Mouse (Mus musculus): ENCODE measurements at regions not wholly inside any gene's neighbourhood (a gene's known extent, or its start where the extent isn't known, plus 50 kb on each side); places are given as distances from the start of the nearest gene placed in this dataset.

GRCm38 (mm10) chr2:10825278-10826133 is 346.4 kb upstream of the Prkcq start:
- no peak for ATAC-seq (ENCODE audit: insufficient number of reproducible peaks, insufficient read depth, low FRiP score, low read depth)
- Histone ChIP-seq H3K4me3 (ENCODE audit: control insufficient read depth in 1 of 2, insufficient read depth in 1 of 2, low read depth in 1 of 2, low read length in 2 of 2) (peak overlapping the region; percentile 50 to 55), H3K27me3 (ENCODE audit: control insufficient read depth, insufficient read depth, low read length) (peaks cover 5% of the 10 kb centered on the region), H3K9me3 (ENCODE audit: control insufficient read depth, low read length) (no peaks in the 10 kb centered on the region), H3K4me2 (ENCODE audit: low read length) (peak overlapping the region; percentile 69), H3K36me3 (ENCODE audit: control insufficient read depth, insufficient read depth, low read length) (no peaks in the 10 kb centered on the region), H3K4me1 (ENCODE audit: control insufficient read depth in 2 of 2, insufficient read depth in 2 of 2, low read length in 2 of 2) (no peaks in the 10 kb centered on the region), H3K9ac (ENCODE audit: low read length) (peak overlapping the region; percentile 76), H3K27ac (replicated peaks in 1 of 2; ENCODE audit: control insufficient read depth in 1 of 2, insufficient read depth in 1 of 2, low read depth in 2 of 2, low read length in 2 of 2) (no peak overlapping the region)
- 30% methylated on average over 29 of the region's 29 CpGs for WGBS

- Histone ChIP-seq H3K27me3 (ENCODE audit: control insufficient read depth, insufficient read depth, low read length) (peaks cover 5% of the 10 kb centered on the region), H3K4me1 (ENCODE audit: control insufficient read depth in 2 of 2, insufficient read depth in 2 of 2, low read length in 2 of 2) (no peaks in the 10 kb centered on the region), H3K4me3 (ENCODE audit: control insufficient read depth in 1 of 2, insufficient read depth in 1 of 2, low read depth in 1 of 2, low read length in 2 of 2) (peak overlapping the region in 1 of 2 experiments; percentile 50; a peak in 2 of 4 replicates), H3K4me2 (ENCODE audit: low read length) (peak overlapping the region; percentile 69), H3K9ac (ENCODE audit: low read length) (peak overlapping the region; percentile 76; the same call in 1 of the 2 replicates), H3K36me3 (ENCODE audit: control insufficient read depth, insufficient read depth, low read length) (no peaks in the 10 kb centered on the region), H3K9me3 (ENCODE audit: control insufficient read depth, low read length) (no peaks in the 10 kb centered on the region), H3K27ac (replicated peaks in 1 of 2; ENCODE audit: control insufficient read depth in 1 of 2, insufficient read depth in 1 of 2, low read depth in 2 of 2, low read length in 2 of 2) (no peak overlapping the region)
- WGBS = 78% methylated on average over 10 of the region's 10 CpGs
- no peak for ATAC-seq (ENCODE audit: insufficient number of reproducible peaks, insufficient read depth, low FRiP score, low read depth)
Observed at GRCm38 (mm10) chr2:10826134-10826767, 345.7 kb upstream of the Prkcq start.

GRCm38 (mm10) chr2:10839976-10840375 is 331.9 kb upstream of the Prkcq start:
- Histone ChIP-seq H3K9me3 (ENCODE audit: control insufficient read depth, low read length) (peaks cover 11% of the 10 kb centered on the region; the same call in 1 of the 2 replicates), H3K9ac (ENCODE audit: low read length) (no peak overlapping the region), H3K4me1 (ENCODE audit: control insufficient read depth in 2 of 2, insufficient read depth in 2 of 2, low read length in 2 of 2) (no peaks in the 10 kb centered on the region), H3K36me3 (ENCODE audit: control insufficient read depth, insufficient read depth, low read length) (no peaks in the 10 kb centered on the region), H3K27ac (replicated peaks in 1 of 2; ENCODE audit: control insufficient read depth in 1 of 2, insufficient read depth in 1 of 2, low read depth in 2 of 2, low read length in 2 of 2) (no peak overlapping the region), H3K27me3 (ENCODE audit: control insufficient read depth, insufficient read depth, low read length) (no peaks in the 10 kb centered on the region), H3K4me2 (ENCODE audit: low read length) (no peak overlapping the region), H3K4me3 (ENCODE audit: control insufficient read depth in 1 of 2, insufficient read depth in 1 of 2, low read depth in 1 of 2, low read length in 2 of 2) (no peak overlapping the region)
- WGBS = 71% methylated on average over 5 of the region's 5 CpGs
- no peak for ATAC-seq (ENCODE audit: insufficient number of reproducible peaks, insufficient read depth, low FRiP score, low read depth)

GRCm38 (mm10) chr2:10861654-10862292 is 310.1 kb upstream of the Prkcq start:
- 80% methylated on average over 8 of the region's 8 CpGs for WGBS
- no peaks in the 10 kb centered on the region for H3K27me3 ChIP-seq (ENCODE audit: control insufficient read depth, insufficient read depth, low read length)
- H3K4me3 ChIP-seq (ENCODE audit: control insufficient read depth in 1 of 2, insufficient read depth in 1 of 2, low read depth in 1 of 2, low read length in 2 of 2) = no peak overlapping the region
- no peaks in the 10 kb centered on the region for H3K4me1 ChIP-seq (ENCODE audit: control insufficient read depth in 2 of 2, insufficient read depth in 2 of 2, low read length in 2 of 2)
- H3K9ac ChIP-seq (ENCODE audit: low read length) = no peak overlapping the region
- ATAC-seq (ENCODE audit: insufficient number of reproducible peaks, insufficient read depth, low FRiP score, low read depth) = no peak
- no peaks in the 10 kb centered on the region for H3K9me3 ChIP-seq (ENCODE audit: control insufficient read depth, low read length)
- H3K36me3 ChIP-seq (ENCODE audit: control insufficient read depth, insufficient read depth, low read length) = no peaks in the 10 kb centered on the region
- no peak overlapping the region for H3K27ac ChIP-seq (replicated peaks in 1 of 2; ENCODE audit: control insufficient read depth in 1 of 2, insufficient read depth in 1 of 2, low read depth in 2 of 2, low read length in 2 of 2)
- no peak overlapping the region for H3K4me2 ChIP-seq (ENCODE audit: low read length)

- Histone ChIP-seq H3K27me3 (ENCODE audit: control insufficient read depth, insufficient read depth, low read length) (no peaks in the 10 kb centered on the region), H3K9me3 (ENCODE audit: control insufficient read depth, low read length) (no peaks in the 10 kb centered on the region), H3K4me2 (ENCODE audit: low read length) (no peak overlapping the region), H3K36me3 (ENCODE audit: control insufficient read depth, insufficient read depth, low read length) (no peaks in the 10 kb centered on the region), H3K9ac (ENCODE audit: low read length) (no peak overlapping the region), H3K4me1 (ENCODE audit: control insufficient read depth in 2 of 2, insufficient read depth in 2 of 2, low read length in 2 of 2) (no peaks in the 10 kb centered on the region), H3K27ac (replicated peaks in 1 of 2; ENCODE audit: control insufficient read depth in 1 of 2, insufficient read depth in 1 of 2, low read depth in 2 of 2, low read length in 2 of 2) (no peak overlapping the region), H3K4me3 (ENCODE audit: control insufficient read depth in 1 of 2, insufficient read depth in 1 of 2, low read depth in 1 of 2, low read length in 2 of 2) (no peak overlapping the region)
- ATAC-seq (ENCODE audit: insufficient number of reproducible peaks, insufficient read depth, low FRiP score, low read depth) = no peak
- WGBS = 71% methylated on average over 2 of the region's 2 CpGs
Observed at GRCm38 (mm10) chr2:10864451-10864850, 307.5 kb upstream of the Prkcq start.

- Histone ChIP-seq H3K27me3 (ENCODE audit: control insufficient read depth, insufficient read depth, low read length) (no peaks in the 10 kb centered on the region), H3K4me3 (ENCODE audit: control insufficient read depth in 1 of 2, insufficient read depth in 1 of 2, low read depth in 1 of 2, low read length in 2 of 2) (no peak overlapping the region), H3K4me2 (ENCODE audit: low read length) (no peak overlapping the region), H3K27ac (replicated peaks in 1 of 2; ENCODE audit: control insufficient read depth in 1 of 2, insufficient read depth in 1 of 2, low read depth in 2 of 2, low read length in 2 of 2) (no peak overlapping the region), H3K9ac (ENCODE audit: low read length) (no peak overlapping the region), H3K9me3 (ENCODE audit: control insufficient read depth, low read length) (no peaks in the 10 kb centered on the region), H3K36me3 (ENCODE audit: control insufficient read depth, insufficient read depth, low read length) (no peaks in the 10 kb centered on the region), H3K4me1 (ENCODE audit: control insufficient read depth in 2 of 2, insufficient read depth in 2 of 2, low read length in 2 of 2) (no peaks in the 10 kb centered on the region)
- WGBS = 77% methylated on average over 4 of the region's 4 CpGs
- ATAC-seq (ENCODE audit: insufficient number of reproducible peaks, insufficient read depth, low FRiP score, low read depth) = no peak
Observed at GRCm38 (mm10) chr2:10874303-10874702, 297.6 kb upstream of the Prkcq start.

- H3K4me2 ChIP-seq (ENCODE audit: low read length) = no peak overlapping the region
- ATAC-seq (ENCODE audit: insufficient number of reproducible peaks, insufficient read depth, low FRiP score, low read depth) = no peak
- no peaks in the 10 kb centered on the region for H3K27me3 ChIP-seq (ENCODE audit: control insufficient read depth, insufficient read depth, low read length)
- WGBS = 77% methylated on average over 3 of the region's 3 CpGs
- no peaks in the 10 kb centered on the region for H3K4me1 ChIP-seq (ENCODE audit: control insufficient read depth in 2 of 2, insufficient read depth in 2 of 2, low read length in 2 of 2)
- H3K9ac ChIP-seq (ENCODE audit: low read length) = no peak overlapping the region
- H3K4me3 ChIP-seq (ENCODE audit: control insufficient read depth in 1 of 2, insufficient read depth in 1 of 2, low read depth in 1 of 2, low read length in 2 of 2) = no peak overlapping the region
- no peaks in the 10 kb centered on the region for H3K36me3 ChIP-seq (ENCODE audit: control insufficient read depth, insufficient read depth, low read length)
- no peak overlapping the region for H3K27ac ChIP-seq (replicated peaks in 1 of 2; ENCODE audit: control insufficient read depth in 1 of 2, insufficient read depth in 1 of 2, low read depth in 2 of 2, low read length in 2 of 2)
- no peaks in the 10 kb centered on the region for H3K9me3 ChIP-seq (ENCODE audit: control insufficient read depth, low read length)
Observed at GRCm38 (mm10) chr2:10901926-10902325, 270.0 kb upstream of the Prkcq start.
